Mouse (Mus musculus) cerebellum, adult 2 months (tissue): Measurements from ENCODE around the gene Uaca.

Source experiments
- CTCF ChIP-seq: fragments of 200-500 bp; IDR thresholded peaks from 2 replicates; pipeline ENCODE4 v1.5.1; 2011; ENCODE audit warnings: low read depth, mild to moderate bottlenecking, control low read depth, low read length, moderate library complexity, borderline replicate concordance; ENCODE audit not compliant: insufficient read depth
- POLR2A ChIP-seq: fragments of 200-500 bp; IDR thresholded peaks from 2 replicates; pipeline ENCODE4 v1.6.1; 2011; ENCODE audit warnings: low read length, control low read depth, borderline replicate concordance; ENCODE audit not compliant: insufficient read depth

DNA sequence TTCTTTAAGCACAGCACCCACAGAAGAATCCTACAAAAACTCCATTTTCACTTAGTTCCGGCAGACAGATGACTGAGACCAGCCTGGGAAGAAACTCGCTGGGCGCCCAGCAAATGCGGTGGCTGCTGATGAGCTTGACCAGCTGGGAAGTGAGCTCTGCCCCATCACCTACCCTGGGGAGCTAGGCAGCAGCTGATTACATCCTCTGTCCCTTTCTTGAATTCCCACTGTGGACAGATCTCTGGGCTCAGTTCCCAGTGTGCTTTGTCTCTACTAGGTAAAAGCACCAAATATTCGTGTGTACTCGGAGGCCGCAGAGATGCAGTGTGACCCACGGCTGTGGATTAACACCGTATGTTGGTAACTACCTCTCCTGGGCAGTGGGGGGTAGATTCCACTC lies 25.9 kb upstream of the Uaca start:
- TF ChIP-seq POLR2A, result no peak
- no peak for TF ChIP-seq CTCF
